Comparison of ENCODE assay signal across 15 mouse cellular contexts in the genomic region with DNA sequence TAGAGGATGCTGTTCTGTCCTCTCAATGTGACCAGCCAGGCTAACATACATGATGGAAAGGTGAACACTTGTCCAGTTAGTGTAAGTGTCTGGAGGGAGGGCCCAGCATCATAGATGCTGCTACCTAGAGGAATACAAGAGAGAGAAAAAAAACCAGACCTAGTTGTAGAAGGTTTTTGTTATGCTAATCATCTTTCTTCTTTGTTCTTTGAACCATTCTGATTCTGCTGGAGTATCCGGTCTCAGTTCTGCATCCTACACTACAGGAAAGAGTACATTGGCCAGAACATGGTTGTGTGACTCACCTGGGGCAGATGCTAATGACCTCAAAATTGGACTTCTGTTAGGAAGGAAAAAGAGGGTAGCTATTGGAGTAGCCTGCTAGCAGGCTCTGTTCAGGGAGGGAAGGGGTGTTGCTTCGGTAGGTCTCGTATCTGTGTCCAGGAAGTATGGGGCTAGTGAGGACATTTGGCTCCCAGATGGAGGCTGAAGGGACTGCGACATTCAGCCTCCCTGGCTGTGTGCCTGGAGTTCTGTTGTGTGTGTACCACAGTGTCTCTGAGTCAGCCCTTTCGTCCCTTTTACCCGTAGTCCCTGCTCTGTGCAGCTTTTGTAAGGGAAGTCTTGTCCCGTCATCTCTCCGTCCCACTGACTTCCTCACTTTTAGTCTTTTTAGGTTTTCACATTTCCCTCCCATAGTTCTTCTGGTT. TPM values are rescaled to one million over a fixed set of nuclear protein-coding genes. Genes with fewer than 3 reads are reported as not detected.
DNase-seq lines count a peak whose midpoint lies in the region; ATAC-seq lines count a peak whose summit lies in the region.
"Had no signal": no experiment of that assay in that cellular context is flagged by ENCODE, and none has a peak within 500 bp of the region (broad histone marks: within the 10 kb centered on the region; RNA-seq: fewer than 3 reads in every experiment).

No protein-coding gene starts in this region.

- H3K36me3 ChIP-seq in forebrain, embryonic 16.5 days (ENCODE audit: control insufficient read depth, insufficient read depth) = no peaks in the 10 kb centered on the region
- H3K36me3 ChIP-seq: heart, embryonic 15.5 days; limb, embryonic 12.5 days; lung, embryonic 15.5 days had no signal

- H3K27ac ChIP-seq in forebrain, embryonic 16.5 days (ENCODE audit: low read length) = no peak overlapping the region
- H3K27ac ChIP-seq: heart, embryonic 15.5 days; limb, embryonic 12.5 days; lung, embryonic 15.5 days had no signal

- no peak for ATAC-seq in forebrain, embryonic 16.5 days
- ATAC-seq: Patski had no signal

- H3K27me3 ChIP-seq in forebrain, embryonic 16.5 days (replicated peaks; ENCODE audit: control insufficient read depth, insufficient read depth, low read length) = no peaks in the 10 kb centered on the region
- H3K27me3 ChIP-seq: heart, embryonic 15.5 days; lung, embryonic 15.5 days; Patski had no signal

- peaks cover 5% of the 10 kb centered on the region for H3K4me1 ChIP-seq in forebrain, embryonic 16.5 days (replicated peaks; ENCODE audit: control insufficient read depth, insufficient read depth, low read length)
- H3K4me1 ChIP-seq: lung, embryonic 15.5 days had no signal

- DNase-seq in adrenal gland, postnatal 14 days = peak; percentile 70
- no peak for DNase-seq in adrenal gland, adult 8-10 months
- peak; percentile 56 to 70 for DNase-seq in kidney, postnatal 25 days
- DNase-seq in kidney, adult 9 months = no peak
- DNase-seq in Muller cell, postnatal 12 days (ENCODE audit: inconsistent ontology term) = peak; percentile 52
- DNase-seq in cerebellum, adult 8-10 months = peak; percentile 83
- DNase-seq in thymus, postnatal 0 days (ENCODE audit: low spot score) = no peak
- DNase-seq: B cell, adult 2 months; layer of hippocampus, adult 9-11 months; spleen, adult 18-20 months had no signal

- no peak overlapping the region for H3K4me3 ChIP-seq in forebrain, embryonic 16.5 days (replicated peaks; ENCODE audit: low read length)
- H3K4me3 ChIP-seq: heart, embryonic 15.5 days; limb, embryonic 12.5 days; lung, embryonic 15.5 days had no signal

- H3K4me2 ChIP-seq in forebrain, embryonic 16.5 days (ENCODE audit: low read length) = no peak overlapping the region
- H3K4me2 ChIP-seq: heart, embryonic 15.5 days; limb, embryonic 12.5 days; lung, embryonic 15.5 days had no signal

- no peaks in the 10 kb centered on the region for H3K9me3 ChIP-seq in forebrain, embryonic 16.5 days (ENCODE audit: control insufficient read depth, low read length)
- H3K9me3 ChIP-seq: heart, embryonic 15.5 days; limb, embryonic 12.5 days; lung, embryonic 15.5 days had no signal

- no peak overlapping the region for H3K9ac ChIP-seq in forebrain, embryonic 16.5 days (replicated peaks; ENCODE audit: low read depth, low read length)
- H3K9ac ChIP-seq: heart, embryonic 15.5 days; limb, embryonic 12.5 days; lung, embryonic 15.5 days had no signal

- WGBS in forebrain, embryonic 16.5 days = 35% methylated on average over 8 of the region's 8 CpGs

RNA-seq across cellular contexts. Expression of a gene that starts 4.7 kb away (rescaled TPM):
- total RNA-seq in adrenal gland, postnatal 14 days (2021) = 26.9 and 44.7 TPM in 2 replicates
- total RNA-seq in adrenal gland, adult 8-10 months (2022) = 10 to 100 TPM; 20.8 to 35.8 (median 30.0) TPM
- polyA plus RNA-seq in thymus, postnatal 0 days (2015; fragmentation: Nextera tagmentation; extraction: Ambion mirVana) = 1.2 and 1.9 TPM in 2 replicates
- polyA plus RNA-seq in forebrain, embryonic 16.5 days (2015; fragmentation: Nextera tagmentation; extraction: Ambion mirVana) = 129 and 145 TPM in 2 replicates

RNA-seq across cellular contexts. Expression of a gene that starts 6.6 kb away (rescaled TPM):
- 12.3 and 15.0 TPM in 2 replicates for total RNA-seq in adrenal gland, postnatal 14 days (2021)
- total RNA-seq in adrenal gland, adult 8-10 months (2022) = 1 to 10 TPM; 2.7 to 7.5 (median 4.5) TPM
- polyA plus RNA-seq in thymus, postnatal 0 days (2015; fragmentation: Nextera tagmentation; extraction: Ambion mirVana) = 6.4 and 7.8 TPM in 2 replicates
- polyA plus RNA-seq in forebrain, embryonic 16.5 days (2015; fragmentation: Nextera tagmentation; extraction: Ambion mirVana) = 6.2 and 8.2 TPM in 2 replicates

RNA-seq across cellular contexts. Expression of a gene that starts 7.0 kb away (rescaled TPM):
- total RNA-seq in adrenal gland, postnatal 14 days (2021) = 0.33 and 0.38 TPM in 2 replicates
- total RNA-seq in adrenal gland, adult 8-10 months (2022) = under 1 TPM in 2 of 4 experiments, not detected in 2; 0.21 to 0.97 TPM
- 0.19 and 0.23 TPM in 2 replicates for polyA plus RNA-seq in thymus, postnatal 0 days (2015; fragmentation: Nextera tagmentation; extraction: Ambion mirVana)
- 0.36 and 0.42 TPM in 2 replicates for polyA plus RNA-seq in forebrain, embryonic 16.5 days (2015; fragmentation: Nextera tagmentation; extraction: Ambion mirVana)

RNA-seq across cellular contexts. Expression of a gene that starts 21.7 kb away (rescaled TPM):
- total RNA-seq in adrenal gland, postnatal 14 days (2021) = 51.4 and 56.3 TPM in 2 replicates
- total RNA-seq in adrenal gland, adult 8-10 months (2022) = 100 to 1,000 TPM in 1 of 4 experiments, 10 to 100 TPM in 3; 60.5 to 112 (median 82.7) TPM
- 71.3 and 71.8 TPM in 2 replicates for polyA plus RNA-seq in thymus, postnatal 0 days (2015; fragmentation: Nextera tagmentation; extraction: Ambion mirVana)
- polyA plus RNA-seq in forebrain, embryonic 16.5 days (2015; fragmentation: Nextera tagmentation; extraction: Ambion mirVana) = 93.6 and 104 TPM in 2 replicates

RNA-seq across cellular contexts. Expression of a gene that starts 27.8 kb away (rescaled TPM):
- 23.5 and 30.2 TPM in 2 replicates for total RNA-seq in adrenal gland, postnatal 14 days (2021)
- 100 to 1,000 TPM in 1 of 4 experiments, 10 to 100 TPM in 3; 22.5 to 102 (median 57.8) TPM for total RNA-seq in adrenal gland, adult 8-10 months (2022)
- 7.6 and 9.5 TPM in 2 replicates for polyA plus RNA-seq in thymus, postnatal 0 days (2015; fragmentation: Nextera tagmentation; extraction: Ambion mirVana)
- 8.5 and 11.7 TPM in 2 replicates for polyA plus RNA-seq in forebrain, embryonic 16.5 days (2015; fragmentation: Nextera tagmentation; extraction: Ambion mirVana)

Comparison
In these comparisons a context has a peak if more than half of its experiments do, and no peak if none do; other contexts are left out.
1. DNase-seq: peak in adrenal gland, postnatal 14 days (single experiment), kidney, postnatal 25 days (2 of 2), Muller cell, postnatal 12 days (single experiment) and cerebellum, adult 8-10 months (single experiment); none in adrenal gland, adult 8-10 months (single experiment), kidney, adult 9 months (single experiment) and thymus, postnatal 0 days (single experiment).